Mouse (Mus musculus): ENCODE data around the gene Gm49027. TPM values are rescaled to one million over a fixed set of nuclear protein-coding genes. Genes with fewer than 3 reads are reported as not detected.
"Not testable (repeated sequence)": the region's sequence is repeated elsewhere in the genome, so short reads cannot be mapped to it uniquely, and the experiment has no call there.

Gm49027 gene
- polyA plus RNA-seq, 1 experiment from 2014 or later = 0.19 TPM

- Histone ChIP-seq H3K9me3 (no peaks in the 10 kb centered on the region), H3K27me3 (ENCODE audit: insufficient read depth, poor library complexity, severe bottlenecking) (no peaks in the 10 kb centered on the region), H3K4me3 (no peak overlapping the region), H3K4me1 (peaks cover 18% of the 10 kb centered on the region), H3K27ac (no peak overlapping the region), H3K36me3 (peaks cover 24% of the 10 kb centered on the region)
- 70% methylated on average over 1 of the region's 1 CpGs for WGBS
- no peak for DNase-seq (ENCODE audit: low spot score)
Measured at GRCm38 (mm10) chr5:123522166-123522565, 3.1 kb downstream of the Gm49027 start.

GRCm38 (mm10) chr5:123521621-123522020 lies 3.7 kb downstream of the Gm49027 start:
- Histone ChIP-seq H3K4me1 (peaks cover 18% of the 10 kb centered on the region), H3K27me3 (ENCODE audit: insufficient read depth, poor library complexity, severe bottlenecking) (no peaks in the 10 kb centered on the region), H3K36me3 (peaks cover 30% of the 10 kb centered on the region), H3K27ac (no peak overlapping the region), H3K4me3 (no peak overlapping the region), H3K9me3 (no peaks in the 10 kb centered on the region)
- 83% methylated on average over 1 of the region's 1 CpGs for WGBS
- DNase-seq (ENCODE audit: low spot score) = no peak

GRCm38 (mm10) chr5:123520666-123521065 lies 4.6 kb downstream of the Gm49027 start:
- Histone ChIP-seq H3K27ac (no peak overlapping the region), H3K27me3 (ENCODE audit: insufficient read depth, poor library complexity, severe bottlenecking) (no peaks in the 10 kb centered on the region), H3K9me3 (no peaks in the 10 kb centered on the region), H3K4me1 (peaks cover 18% of the 10 kb centered on the region), H3K4me3 (no peak overlapping the region), H3K36me3 (peaks cover 39% of the 10 kb centered on the region)
- no peak for DNase-seq (ENCODE audit: low spot score)
- 83% methylated on average over 9 of the region's 9 CpGs for WGBS

GRCm38 (mm10) chr5:123514871-123515270 lies 10.4 kb downstream of the Gm49027 start:
- Histone ChIP-seq H3K36me3 (peaks cover 71% of the 10 kb centered on the region), H3K4me3 (no peak overlapping the region), H3K9me3 (no peaks in the 10 kb centered on the region), H3K27ac (no peak overlapping the region), H3K27me3 (ENCODE audit: insufficient read depth, poor library complexity, severe bottlenecking) (peaks cover 10% of the 10 kb centered on the region), H3K4me1 (no peaks in the 10 kb centered on the region)
- DNase-seq (ENCODE audit: low spot score) = no peak
- WGBS = 84% methylated on average over 5 of the region's 5 CpGs

DNA sequence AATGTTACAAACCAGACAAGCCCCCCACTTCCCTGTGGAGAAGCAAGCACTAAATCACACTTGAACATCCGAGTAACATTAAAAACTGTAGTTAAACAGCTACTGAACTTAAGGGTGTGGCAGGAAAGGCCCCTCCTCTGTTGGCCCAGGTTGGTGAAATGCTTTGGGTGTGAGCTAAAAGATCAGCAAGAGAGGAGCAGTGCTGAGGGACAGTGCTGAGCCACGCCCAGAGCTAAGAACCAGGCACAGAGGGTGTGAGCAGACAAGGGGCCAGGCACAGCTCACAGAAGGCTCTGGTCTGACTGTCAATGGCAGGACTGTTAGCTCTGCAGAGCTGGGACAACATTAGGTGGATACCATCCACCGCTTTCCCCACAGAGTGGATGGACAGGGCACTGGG lies 13.2 kb downstream of the Gm49027 start:
- no peak overlapping the region for H3K4me3 ChIP-seq
- H3K27me3 ChIP-seq (ENCODE audit: insufficient read depth, poor library complexity, severe bottlenecking) = peaks cover 27% of the 10 kb centered on the region
- no peak for DNase-seq (ENCODE audit: low spot score)
- 74% methylated on average over 3 of the region's 3 CpGs for WGBS
- H3K9me3 ChIP-seq = no peaks in the 10 kb centered on the region
- H3K4me1 ChIP-seq = peaks cover 9% of the 10 kb centered on the region
- peaks cover 47% of the 10 kb centered on the region for H3K36me3 ChIP-seq
- H3K27ac ChIP-seq = no peak overlapping the region

DNA sequence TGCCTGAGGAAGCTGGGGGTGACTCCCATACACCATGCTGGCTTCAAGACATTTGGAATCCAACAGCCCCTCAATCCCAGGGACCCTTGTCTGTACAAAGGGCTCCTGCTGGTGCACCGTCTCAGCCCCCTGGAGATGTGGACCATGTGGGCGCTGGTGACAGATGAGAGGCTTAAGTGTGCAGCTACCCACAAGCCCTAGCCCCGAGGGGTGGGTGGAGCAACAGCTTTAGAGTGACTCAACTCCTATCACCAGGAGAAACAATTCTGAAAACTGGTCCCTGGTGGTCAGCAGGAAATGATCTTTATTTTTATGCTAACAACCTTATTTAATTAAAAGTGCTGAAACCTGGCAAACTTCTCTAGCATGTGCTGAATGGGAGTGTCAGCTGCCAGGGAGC lies 13.9 kb downstream of the Gm49027 start:
- 82% methylated on average over 3 of the region's 3 CpGs for WGBS
- peaks cover 34% of the 10 kb centered on the region for H3K27me3 ChIP-seq (ENCODE audit: insufficient read depth, poor library complexity, severe bottlenecking)
- H3K36me3 ChIP-seq = peaks cover 40% of the 10 kb centered on the region
- not testable (repeated sequence) for H3K4me1 ChIP-seq; DNase-seq (ENCODE audit: low spot score); H3K27ac ChIP-seq; H3K4me3 ChIP-seq; H3K9me3 ChIP-seq

GRCm38 (mm10) chr5:123510160-123510559 lies 15.1 kb downstream of the Gm49027 start, which contains the start of gene B3gnt4:
TSS of gene B3gnt4 (plus strand) at chr5:123510460.
- peaks cover 39% of the 10 kb centered on the region for H3K27me3 ChIP-seq (ENCODE audit: insufficient read depth, poor library complexity, severe bottlenecking)
- DNase-seq (ENCODE audit: low spot score) = no peak
- no peak within 1 kb of the TSS for H3K27ac ChIP-seq
- H3K4me1 ChIP-seq = peaks cover 9% of the 10 kb centered on the region
- WGBS = 89% methylated on average over 5 of the region's 5 CpGs
- no peaks in the 10 kb centered on the region for H3K9me3 ChIP-seq
- no peak within 1 kb of the TSS; the same call in 1 of the 2 replicates for H3K4me3 ChIP-seq
- H3K36me3 ChIP-seq = peaks cover 28% of the 10 kb centered on the region

DNA sequence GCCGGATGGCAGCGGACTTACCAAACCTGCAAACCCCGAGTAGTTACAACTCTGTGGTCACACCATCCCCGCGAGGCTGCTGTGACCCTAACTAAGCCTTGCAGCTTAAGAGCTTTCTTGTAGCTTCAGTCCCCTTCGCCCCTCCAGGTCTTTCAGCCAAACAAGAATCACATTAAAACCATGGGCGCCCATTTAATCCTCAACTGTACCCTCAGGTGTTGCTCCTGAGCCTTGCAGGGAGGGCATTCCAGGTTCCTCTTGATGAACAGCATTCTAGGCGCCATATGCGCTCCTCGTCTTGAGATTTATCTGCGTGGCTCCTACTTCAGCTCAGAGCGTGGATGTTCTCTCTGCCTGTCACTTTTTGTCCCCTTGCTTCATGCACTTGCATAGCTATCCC lies 16.4 kb downstream of the Gm49027 start:
- Histone ChIP-seq H3K27me3 (ENCODE audit: insufficient read depth, poor library complexity, severe bottlenecking) (peaks cover 45% of the 10 kb centered on the region), H3K36me3 (peaks cover 21% of the 10 kb centered on the region), H3K27ac (peak overlapping the region; percentile 33; the same call in 1 of the 2 replicates), H3K9me3 (no peaks in the 10 kb centered on the region), H3K4me3 (peak overlapping the region; percentile 66), H3K4me1 (peaks cover 9% of the 10 kb centered on the region)
- WGBS = 10% methylated on average over 12 of the region's 12 CpGs
- DNase-seq (ENCODE audit: low spot score) = no peak

- H3K4me3 ChIP-seq = peak overlapping the region; percentile 66
- H3K27me3 ChIP-seq (ENCODE audit: insufficient read depth, poor library complexity, severe bottlenecking) = peaks cover 45% of the 10 kb centered on the region
- WGBS = 2% methylated on average over 59 of the region's 59 CpGs
- peaks cover 14% of the 10 kb centered on the region for H3K4me1 ChIP-seq
- H3K9me3 ChIP-seq = no peaks in the 10 kb centered on the region
- peaks cover 18% of the 10 kb centered on the region for H3K36me3 ChIP-seq
- peak overlapping the region; percentile 33; the same call in 1 of the 2 replicates for H3K27ac ChIP-seq
- DNase-seq (ENCODE audit: low spot score) = peak; percentile 90
Measured at GRCm38 (mm10) chr5:123507936-123508723, 17.2 kb downstream of the Gm49027 start.

DNA sequence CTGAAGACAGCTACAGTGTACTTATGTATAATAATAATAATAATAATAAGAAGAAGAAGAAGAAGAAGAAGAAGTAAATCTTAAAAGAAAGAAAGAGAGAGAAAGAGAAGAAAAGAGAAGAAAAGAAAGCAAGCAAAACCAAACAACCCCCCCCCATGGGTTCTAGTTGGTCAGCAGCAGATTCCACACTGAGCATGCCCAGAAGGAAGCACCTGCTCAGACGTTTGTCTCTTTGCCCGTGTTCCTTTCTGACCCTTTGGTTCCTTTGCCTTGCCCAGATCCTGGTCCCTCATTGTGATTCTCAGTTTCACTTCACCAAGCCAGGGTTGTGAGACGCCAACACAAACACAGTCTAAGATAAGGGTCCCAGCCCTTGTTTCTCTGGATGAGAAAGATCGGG lies 23.3 kb downstream of the Gm49027 start:
- no peaks in the 10 kb centered on the region for H3K9me3 ChIP-seq
- WGBS = 56% methylated on average over 4 of the region's 4 CpGs
- no peak for DNase-seq (ENCODE audit: low spot score)
- H3K4me3 ChIP-seq = no peak overlapping the region
- peaks cover 23% of the 10 kb centered on the region for H3K27me3 ChIP-seq (ENCODE audit: insufficient read depth, poor library complexity, severe bottlenecking)
- no peak overlapping the region for H3K27ac ChIP-seq
- no peaks in the 10 kb centered on the region for H3K36me3 ChIP-seq
- peaks cover 22% of the 10 kb centered on the region for H3K4me1 ChIP-seq

DNA sequence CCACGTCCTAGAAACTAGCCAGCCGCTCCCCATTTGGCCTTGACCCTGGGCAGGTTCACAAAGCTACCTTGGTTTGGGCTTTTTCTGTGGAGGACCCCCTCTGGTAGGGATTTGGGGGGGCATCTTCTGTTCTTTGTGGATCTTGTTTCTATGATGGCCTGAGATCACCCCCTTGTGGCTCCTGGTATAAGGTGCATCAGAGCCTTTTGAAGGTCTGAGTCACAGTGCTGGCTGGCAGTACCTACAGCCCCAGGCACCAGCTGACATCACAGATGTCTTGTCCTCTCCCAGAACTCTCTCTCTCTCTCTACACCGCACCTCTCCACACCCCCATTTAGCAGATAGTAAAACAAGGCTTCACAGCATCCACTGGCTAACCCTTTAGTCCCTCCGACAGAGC lies 25.6 kb downstream of the Gm49027 start:
- Histone ChIP-seq H3K27ac (no peak overlapping the region), H3K4me3 (no peak overlapping the region), H3K27me3 (ENCODE audit: insufficient read depth, poor library complexity, severe bottlenecking) (peaks cover 12% of the 10 kb centered on the region), H3K36me3 (no peaks in the 10 kb centered on the region), H3K4me1 (peaks cover 26% of the 10 kb centered on the region), H3K9me3 (no peaks in the 10 kb centered on the region)
- whole genome bisulfite sequencing = 45% methylated on average over 4 of the region's 4 CpGs
- no peak for DNase-seq (ENCODE audit: low spot score)

GRCm38 (mm10) chr5:123489935-123490334 lies 35.4 kb downstream of the Gm49027 start:
- no peaks in the 10 kb centered on the region for H3K9me3 ChIP-seq
- H3K4me1 ChIP-seq = peaks cover 11% of the 10 kb centered on the region
- no peak overlapping the region for H3K4me3 ChIP-seq
- peaks cover 5% of the 10 kb centered on the region; the same call in 1 of the 2 replicates for H3K27me3 ChIP-seq (ENCODE audit: insufficient read depth, poor library complexity, severe bottlenecking)
- no peaks in the 10 kb centered on the region for H3K36me3 ChIP-seq
- no peak overlapping the region for H3K27ac ChIP-seq
- no peak for DNase-seq (ENCODE audit: low spot score)
- 66% methylated on average over 9 of the region's 9 CpGs for WGBS

DNA sequence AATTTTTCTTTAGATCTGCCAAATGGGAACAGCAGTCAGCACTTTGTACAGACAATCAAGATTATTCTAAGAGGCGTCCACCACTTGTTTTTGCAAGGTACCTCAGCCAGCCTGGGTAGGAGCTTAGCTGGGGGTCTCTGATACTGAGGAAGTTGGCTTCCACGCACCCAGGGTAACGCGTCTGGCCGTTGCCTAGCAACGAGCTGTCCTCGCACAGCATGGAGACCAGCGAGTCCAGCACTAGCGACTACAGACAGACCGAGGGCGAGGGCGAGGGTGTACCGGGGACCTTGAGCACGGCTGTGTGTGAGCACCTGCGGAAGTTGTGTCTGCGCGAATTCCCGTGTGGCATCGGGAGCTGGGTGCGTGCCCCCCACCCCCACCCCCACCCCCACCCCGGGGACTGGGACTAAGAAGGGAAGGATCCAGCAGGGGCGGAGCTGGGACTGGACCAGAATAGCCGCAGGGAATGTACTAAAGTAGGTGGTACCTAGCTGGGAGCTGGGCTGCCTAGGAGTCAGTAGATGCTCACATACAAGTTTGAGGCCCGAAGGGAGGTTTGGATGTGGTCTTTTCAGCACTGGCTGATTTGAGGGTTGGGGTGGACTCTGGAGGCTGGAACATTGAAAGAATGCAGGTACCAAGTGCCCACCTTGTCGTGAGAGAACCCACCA lies 36.0 kb downstream of the Gm49027 start, which contains the start of the genes Lrrc43 and Il31:
Gene Lrrc43, plus strand, starts transcription at position 194 of the 674 bp plus-strand sequence.
Gene Il31, minus strand, starts transcription at position 378 of the 674 bp plus-strand sequence.
- Histone ChIP-seq H3K4me3 (peak within 1 kb of the TSS; percentile 52), H3K36me3 (no peaks in the 10 kb centered on the region), H3K27me3 (ENCODE audit: insufficient read depth, poor library complexity, severe bottlenecking) (peaks cover 5% of the 10 kb centered on the region; the same call in 1 of the 2 replicates), H3K4me1 (peaks cover 11% of the 10 kb centered on the region), H3K27ac (peak within 1 kb of the TSS; percentile 36; the same call in 1 of the 2 replicates), H3K9me3 (no peaks in the 10 kb centered on the region)
- WGBS = 8% methylated on average over 25 of the region's 25 CpGs
- no peak for DNase-seq (ENCODE audit: low spot score)

All from heart, embryonic 10.5 days (tissue).